Mouse (Mus musculus) stomach, postnatal 0 days (tissue): ENCODE measurements around the gene Retreg1.

Experiments
- CTCF ChIP-seq: IDR thresholded peaks from 2 replicates; pipeline ENCODE4 v1.5.1; 2016; ENCODE audit warnings: antibody characterized with exemption, low read depth, mild to moderate bottlenecking, moderate library complexity
- EP300 ChIP-seq: optimal IDR thresholded peaks from 2 replicates; pipeline ENCODE3; 2016; ENCODE audit warnings: antibody characterized with exemption

DNA sequence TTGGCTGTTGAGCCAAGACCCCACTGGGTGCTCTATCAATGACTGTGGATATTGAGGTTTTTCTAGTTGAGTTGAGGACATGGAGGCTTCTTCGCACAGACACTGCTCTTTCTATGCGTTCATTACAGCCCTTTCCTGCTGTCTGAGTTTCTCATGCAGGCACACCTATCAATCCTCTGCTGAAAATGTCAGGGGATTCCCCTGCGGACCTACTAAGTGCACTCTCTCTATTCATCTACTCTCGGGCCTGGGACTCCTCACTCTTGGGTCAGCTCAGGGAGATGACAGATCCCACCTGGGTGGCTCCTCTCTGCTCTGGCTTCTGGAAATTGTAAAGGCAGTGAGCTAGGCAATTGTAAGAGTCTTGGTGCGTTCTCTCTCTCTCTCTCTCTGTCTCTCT lies 117.3 kb downstream of the Retreg1 start:
- TF ChIP-seq EP300: no peak
- TF ChIP-seq CTCF: no peak
